Mouse (Mus musculus) midbrain, embryonic 14.5 days (tissue): ENCODE results near the gene Trhde. TPM values are rescaled to one million over a fixed set of nuclear protein-coding genes. Genes with fewer than 3 reads are reported as not detected.
A peak's percentile ranks its signal among the peaks of the same experiment; 100 is the strongest.

ENCODE experiments used
- ATAC-seq: fragments of 200-750 bp; cut with Nextera tagmentation; 2 replicates; pipeline ENCODE4 v1.8.0; 2017; ENCODE audit warnings: moderate number of reproducible peaks, moderate library complexity; ENCODE audit not compliant: low FRiP score, low TSS enrichment
- DNase-seq: peaks from one replicate; pipeline ENCODE4 v3.0.0-alpha.2; 2015
- H3K27ac ChIP-seq: fragments of 300-500 bp; sonication (generic); replicated peaks from 2 replicates; pipeline ENCODE4 v1.5.1; 2014; ENCODE audit warnings: mild to moderate bottlenecking, low read depth, low read length, moderate library complexity
- H3K27me3 ChIP-seq: fragments of 300-500 bp; sonication (generic); 2 replicates; pipeline ENCODE4 v1.6.1; 2014; ENCODE audit warnings: low read length, control low read depth, mixed read lengths; ENCODE audit not compliant: control insufficient read depth, insufficient read depth
- H3K36me3 ChIP-seq: fragments of 300-500 bp; sonication (generic); 2 replicates; pipeline ENCODE4 v1.6.1; 2014; ENCODE audit warnings: low read length, control low read depth; ENCODE audit not compliant: control insufficient read depth, insufficient read depth
- H3K4me1 ChIP-seq: fragments of 300-500 bp; sonication (generic); 2 replicates; pipeline ENCODE4 v1.6.1; 2014; ENCODE audit warnings: mild to moderate bottlenecking, antibody characterized with exemption, low read length, control low read depth; ENCODE audit not compliant: control insufficient read depth, insufficient read depth
- H3K4me2 ChIP-seq: fragments of 300-500 bp; sonication (generic); 2 replicates; pipeline ENCODE4 v1.6.1; 2014; ENCODE audit warnings: mild to moderate bottlenecking, low read length, moderate library complexity
- H3K4me3 ChIP-seq: fragments of 300-500 bp; sonication (generic); replicated peaks from 2 replicates; pipeline ENCODE4 v1.5.1; 2014; ENCODE audit warnings: low read depth, low read length
- H3K9ac ChIP-seq: fragments of 300-500 bp; sonication (generic); replicated peaks from 2 replicates; pipeline ENCODE4 v1.6.1; 2014; ENCODE audit warnings: mild to moderate bottlenecking, low read length, moderate library complexity
- H3K9me3 ChIP-seq: fragments of 300-500 bp; sonication (generic); 2 replicates; pipeline ENCODE4 v1.6.1; 2016; ENCODE audit warnings: low read length, control low read depth, mixed read lengths; ENCODE audit not compliant: control insufficient read depth
- WGBS: fragments of 180-500 bp; shearing (Covaris S2); extraction: QIAGEN DNeasy Blood & Tissue Kit; methylation state at CpG from one replicate; pipeline ENCODE4 v1.1.7; 2014; 5-methylcytosine and 5-hydroxymethylcytosine counted together
- polyA plus RNA-seq: library from polyadenylated mRNA; unstranded; fragments of >200 nt; fragmentation: Nextera tagmentation; extraction: Ambion mirVana; gene quantifications from 2 replicates; pipeline ENCODE4 v1.2.1, GENCODE M21; 2014

Trhde gene
- polyA plus RNA-seq, 1 experiment from 2014 or later = 5.4 TPM

DNA sequence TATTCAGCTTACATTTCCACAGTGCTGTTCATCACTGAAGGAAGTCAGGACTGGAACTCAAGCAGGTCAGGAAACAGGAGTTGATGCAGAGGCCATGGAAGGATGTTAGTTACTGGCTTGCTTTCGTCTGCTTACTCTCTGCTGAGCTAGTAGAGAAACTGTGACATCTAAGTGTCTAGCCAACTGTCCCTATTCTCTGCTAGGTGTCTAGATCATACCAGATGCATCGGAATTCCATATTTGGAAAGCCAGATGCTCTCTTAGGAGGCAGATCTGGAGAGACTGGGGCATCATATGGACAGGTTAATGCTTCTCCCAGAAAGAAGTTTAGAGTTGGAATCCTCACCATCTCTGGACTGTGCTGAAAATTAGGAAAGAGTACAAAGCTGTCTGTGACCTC, 386.4 kb downstream of the Trhde start:
- no peaks in the 10 kb centered on the region for H3K36me3 ChIP-seq
- ATAC-seq (no peak), DNase-seq (no peak)
- H3K4me2 ChIP-seq = no peak overlapping the region
- H3K27ac ChIP-seq = no peak overlapping the region
- H3K9me3 ChIP-seq = no peaks in the 10 kb centered on the region
- H3K4me1 ChIP-seq = no peaks in the 10 kb centered on the region
- no peak overlapping the region for H3K4me3 ChIP-seq
- 86% methylated on average over 2 of the region's 2 CpGs for WGBS
- H3K27me3 ChIP-seq = no peaks in the 10 kb centered on the region
- no peak overlapping the region for H3K9ac ChIP-seq

DNA sequence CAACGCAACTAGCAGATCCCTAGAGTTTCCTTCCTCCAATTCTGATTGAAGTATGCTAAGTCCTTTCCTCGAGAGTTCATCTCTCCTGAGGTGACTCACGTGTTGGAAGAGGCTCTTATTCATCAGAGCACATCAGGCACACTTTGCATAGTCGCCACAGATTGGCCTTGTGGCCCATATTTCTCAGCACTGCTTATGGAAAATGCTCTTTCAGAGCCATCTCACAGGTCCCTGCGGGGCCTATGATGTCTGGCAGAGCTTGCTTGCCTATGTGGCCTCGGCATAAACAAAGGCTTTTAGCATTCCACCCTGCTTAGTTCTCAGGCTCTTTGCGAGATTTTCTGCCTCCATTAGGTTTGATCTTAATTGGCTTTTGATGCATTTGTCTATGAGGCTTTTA, 396.8 kb downstream of the Trhde start:
- H3K4me1 ChIP-seq = 0 out of 2 replicates have a peak, but pooled peaks cover 4% of the 10 kb centered on the region
- no peak overlapping the region for H3K27ac ChIP-seq
- H3K4me3 ChIP-seq = no peak overlapping the region
- no peak overlapping the region for H3K9ac ChIP-seq
- WGBS = 38% methylated on average over 7 of the region's 7 CpGs
- no peaks in the 10 kb centered on the region for H3K27me3 ChIP-seq
- peak; percentile 54 for DNase-seq
- no peak overlapping the region for H3K4me2 ChIP-seq
- peak; percentile 64; the same call in 1 of the 2 replicates for ATAC-seq
- H3K9me3 ChIP-seq = no peaks in the 10 kb centered on the region
- no peaks in the 10 kb centered on the region for H3K36me3 ChIP-seq

- H3K27me3 ChIP-seq = no peaks in the 10 kb centered on the region
- H3K27ac ChIP-seq = no peak overlapping the region
- no peak overlapping the region for H3K9ac ChIP-seq
- H3K9me3 ChIP-seq = no peaks in the 10 kb centered on the region
- 79% methylated on average over 2 of the region's 2 CpGs for WGBS
- ATAC-seq = no peak
- no peak overlapping the region for H3K4me2 ChIP-seq
- no peak for DNase-seq
- H3K4me1 ChIP-seq = 0 out of 2 replicates have a peak, but pooled peaks cover 4% of the 10 kb centered on the region
- no peaks in the 10 kb centered on the region for H3K36me3 ChIP-seq
- no peak overlapping the region for H3K4me3 ChIP-seq
Measured at GRCm38 (mm10) chr10:114403795-114404194, 398.3 kb downstream of the Trhde start.

- no peak for DNase-seq
- no peaks in the 10 kb centered on the region for H3K36me3 ChIP-seq
- no peaks in the 10 kb centered on the region for H3K27me3 ChIP-seq
- WGBS = 87% methylated on average over 3 of the region's 3 CpGs
- no peaks in the 10 kb centered on the region for H3K4me1 ChIP-seq
- H3K27ac ChIP-seq = no peak overlapping the region
- no peak overlapping the region for H3K4me3 ChIP-seq
- no peak overlapping the region for H3K9ac ChIP-seq
- no peak for ATAC-seq
- H3K9me3 ChIP-seq = no peaks in the 10 kb centered on the region
- no peak overlapping the region for H3K4me2 ChIP-seq
Measured at GRCm38 (mm10) chr10:114370804-114371203, 431.3 kb downstream of the Trhde start.

- no peaks in the 10 kb centered on the region for H3K27me3 ChIP-seq
- H3K4me3 ChIP-seq = no peak overlapping the region
- no peak overlapping the region for H3K4me2 ChIP-seq
- H3K27ac ChIP-seq = no peak overlapping the region
- WGBS = 15% methylated on average over 6 of the region's 6 CpGs
- ATAC-seq = no peak
- H3K9ac ChIP-seq = no peak overlapping the region
- no peaks in the 10 kb centered on the region for H3K9me3 ChIP-seq
- H3K36me3 ChIP-seq = no peaks in the 10 kb centered on the region
- H3K4me1 ChIP-seq = no peaks in the 10 kb centered on the region
- DNase-seq = no peak
Measured at GRCm38 (mm10) chr10:114363442-114363841, 438.7 kb downstream of the Trhde start.

- Histone ChIP-seq H3K36me3 (no peaks in the 10 kb centered on the region), H3K27me3 (no peaks in the 10 kb centered on the region), H3K4me1 (no peaks in the 10 kb centered on the region), H3K4me2 (no peak overlapping the region), H3K9me3 (no peaks in the 10 kb centered on the region), H3K9ac (no peak overlapping the region), H3K4me3 (no peak overlapping the region), H3K27ac (no peak overlapping the region)
- DNase-seq (no peak), ATAC-seq (no peak)
- WGBS = 57% methylated on average over 2 of the region's 2 CpGs
Measured at GRCm38 (mm10) chr10:114362631-114363030, 439.5 kb downstream of the Trhde start.
